Mouse (Mus musculus) large intestine, adult 2 months (tissue): ENCODE measurements at regions not wholly inside any gene's neighbourhood (a gene's known extent, or its start where the extent isn't known, plus 50 kb on each side); places are given as distances from the start of the nearest gene placed in this dataset.

Experiments
- DNase-seq: peaks from one replicate; pipeline ENCODE4 v3.0.0-alpha.2; 2012; ENCODE audit warnings: low read depth, low spot score
- WGBS: fragments of 180-500 bp; shearing (Covaris S2); methylation state at CpG from one replicate; pipeline ENCODE4 v1.1.7; 2018; 5-methylcytosine and 5-hydroxymethylcytosine counted together

DNA sequence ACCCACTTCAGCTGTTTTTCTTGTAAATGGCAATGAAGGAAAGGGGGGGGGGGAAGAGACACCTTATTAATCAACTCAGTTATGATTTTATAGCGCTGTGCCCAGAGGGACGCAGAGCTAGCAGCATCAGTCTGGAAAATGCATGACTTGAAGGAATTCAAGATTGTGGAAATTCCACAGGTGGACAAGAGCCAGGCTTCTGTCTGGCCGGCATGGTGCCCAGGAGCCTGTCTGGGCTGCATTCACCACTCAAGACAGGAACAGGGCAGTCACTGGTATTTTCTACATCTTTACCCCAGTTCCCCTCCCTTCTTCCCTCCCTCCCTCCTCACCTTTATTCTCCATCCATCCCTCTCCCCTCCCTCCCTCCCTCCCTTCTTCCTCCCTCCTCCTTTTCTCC lies 339.1 kb upstream of the Auts2 start:
- WGBS = 57% methylated on average over 3 of the region's 3 CpGs
- no peak for DNase-seq

DNA sequence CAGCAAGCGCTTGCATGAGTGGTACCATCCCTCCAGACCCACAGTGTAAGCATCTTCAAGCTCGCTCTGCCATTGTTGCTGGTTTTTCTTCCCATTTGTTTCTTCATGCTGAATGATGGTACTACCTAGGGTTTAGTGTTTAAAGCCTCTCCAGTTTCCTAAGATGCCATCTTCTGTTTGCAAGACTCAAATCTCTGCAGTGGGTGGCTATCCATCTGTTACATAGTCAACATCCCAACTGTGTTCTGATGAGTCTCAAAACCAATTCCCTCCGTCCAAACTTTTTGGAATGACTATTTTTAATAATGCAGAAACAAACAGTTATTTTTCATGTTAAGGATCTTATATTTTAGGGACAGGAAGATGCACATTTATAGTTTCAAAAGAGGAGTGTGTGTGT lies 338.0 kb upstream of the Auts2 start:
- 95% methylated on average over 3 of the region's 3 CpGs for WGBS

DNA sequence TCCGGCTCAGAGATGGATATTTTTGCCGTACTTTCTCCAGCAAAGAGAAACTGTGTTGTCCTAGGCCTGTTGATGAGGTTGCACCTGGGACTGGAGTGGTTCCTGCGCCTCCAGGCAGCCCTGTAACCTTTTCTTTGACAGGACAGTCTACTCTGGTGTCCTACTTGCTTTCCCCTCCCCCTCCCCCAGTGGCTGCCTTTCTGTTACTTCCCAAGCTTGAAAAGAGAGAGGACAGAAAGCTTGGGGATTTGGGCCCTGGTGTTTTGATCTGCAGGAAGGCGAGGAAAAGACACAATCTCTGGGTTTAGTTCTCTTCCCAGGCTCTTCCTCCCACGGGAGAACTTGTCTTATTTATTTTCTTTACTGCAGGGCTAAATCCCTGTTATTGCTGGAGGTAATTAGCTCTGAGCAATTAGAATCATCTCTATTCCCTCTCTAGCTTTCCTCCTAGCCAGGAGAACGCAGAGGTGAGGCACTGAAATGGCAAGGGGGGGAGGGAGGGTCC lies 333.2 kb upstream of the Auts2 start:
- 62% methylated on average over 6 of the region's 6 CpGs for WGBS
- no peak for DNase-seq

More for the DNA sequence above, 338.0 kb upstream of the Auts2 start:
- no peak for DNase-seq

DNA sequence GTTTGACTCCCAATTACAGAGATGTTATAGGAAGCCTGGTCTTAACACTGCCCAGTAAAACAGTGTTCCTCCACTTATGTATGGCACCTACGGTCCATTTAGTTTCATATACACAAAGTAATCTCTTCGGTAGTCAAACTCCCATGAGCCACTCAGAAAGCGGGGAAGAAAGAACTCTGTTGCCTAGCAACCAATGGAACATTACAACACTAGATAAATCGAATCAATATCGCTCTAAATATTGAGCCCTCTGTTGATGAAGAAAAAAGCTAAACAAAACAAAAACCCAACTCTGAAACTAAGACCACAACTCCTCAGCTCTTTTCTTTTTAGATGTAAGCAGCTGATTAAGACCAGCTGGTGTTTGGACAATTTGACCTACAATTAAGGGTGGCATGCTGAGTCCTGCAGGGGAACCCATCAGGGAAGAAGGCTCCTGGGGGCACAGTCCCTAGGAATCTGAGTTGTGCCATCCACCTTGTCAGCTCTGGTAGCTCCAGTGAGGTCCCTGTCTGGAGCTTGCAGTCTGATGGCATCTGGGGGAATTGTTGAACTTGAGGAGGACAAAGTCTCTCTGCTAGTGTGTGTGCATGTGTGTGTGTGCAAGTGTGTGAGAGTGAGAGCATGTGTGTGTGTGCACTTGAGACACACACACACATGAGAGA lies 315.8 kb upstream of the Auts2 start:
- no peak for DNase-seq
- 82% methylated on average over 5 of the region's 5 CpGs for WGBS

DNA sequence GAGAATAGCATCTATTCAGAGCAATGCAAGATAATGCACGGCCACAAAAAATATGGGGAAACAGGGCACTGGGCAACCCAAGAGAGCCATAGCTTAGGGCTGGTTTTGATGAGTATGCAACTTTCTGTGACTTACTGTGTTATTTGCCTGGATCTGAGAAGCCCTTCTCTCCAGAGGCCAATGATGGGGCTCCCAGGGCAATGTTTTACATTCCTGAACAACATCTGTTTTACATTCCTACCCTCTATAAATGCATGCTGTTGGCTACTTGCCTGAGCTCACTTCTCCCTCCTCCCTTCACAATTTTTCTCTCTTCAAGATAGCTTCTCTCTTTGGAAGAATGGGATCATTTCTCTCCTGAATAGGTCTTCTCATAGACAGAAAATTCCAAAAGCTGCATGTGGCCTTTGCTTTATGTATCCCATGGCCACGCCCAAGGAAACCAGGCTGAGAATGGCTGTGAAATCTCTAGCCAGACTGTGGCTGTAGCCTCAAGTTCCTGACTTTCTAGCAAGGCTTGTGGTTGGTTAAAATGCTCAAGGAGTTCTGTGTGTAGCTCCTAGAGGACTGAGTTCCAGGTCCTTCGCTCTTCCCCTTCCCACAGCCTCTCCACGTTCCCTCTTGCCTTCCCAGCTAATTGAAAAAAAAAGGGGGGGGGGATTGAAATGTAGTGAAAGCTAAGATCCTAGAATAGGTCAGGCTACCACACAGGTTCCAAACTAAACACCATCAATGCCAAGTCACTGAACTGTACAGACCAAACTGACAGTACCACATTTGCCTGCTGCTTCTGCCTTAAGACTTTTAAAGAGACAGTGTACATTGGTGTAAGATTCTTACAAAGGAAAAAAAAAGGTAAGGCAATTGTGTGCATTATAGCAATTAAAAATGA lies 312.7 kb upstream of the Auts2 start:
- DNase-seq = no peak
- WGBS = 65% methylated on average over 4 of the region's 4 CpGs

DNA sequence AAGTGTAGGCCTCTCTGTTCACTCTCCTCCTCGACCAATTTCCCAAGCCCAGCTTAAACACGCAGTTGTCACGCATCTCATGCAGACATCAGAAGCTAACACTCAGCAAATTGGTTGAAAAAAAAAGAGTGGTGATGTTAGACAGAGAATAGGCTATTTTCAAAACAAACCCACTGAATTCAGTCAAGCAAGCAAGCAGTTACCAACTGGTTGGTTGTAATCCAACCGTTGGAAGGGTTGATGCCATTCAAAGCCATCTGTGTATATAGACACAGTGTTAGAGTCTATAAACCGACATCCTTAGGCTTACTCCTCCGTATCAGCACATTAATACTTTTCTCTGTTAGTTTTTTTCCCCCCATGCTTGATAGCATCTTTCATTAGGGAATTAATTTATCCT lies 307.6 kb upstream of the Auts2 start:
- 78% methylated on average over 6 of the region's 6 CpGs for WGBS
- DNase-seq = no peak

DNA sequence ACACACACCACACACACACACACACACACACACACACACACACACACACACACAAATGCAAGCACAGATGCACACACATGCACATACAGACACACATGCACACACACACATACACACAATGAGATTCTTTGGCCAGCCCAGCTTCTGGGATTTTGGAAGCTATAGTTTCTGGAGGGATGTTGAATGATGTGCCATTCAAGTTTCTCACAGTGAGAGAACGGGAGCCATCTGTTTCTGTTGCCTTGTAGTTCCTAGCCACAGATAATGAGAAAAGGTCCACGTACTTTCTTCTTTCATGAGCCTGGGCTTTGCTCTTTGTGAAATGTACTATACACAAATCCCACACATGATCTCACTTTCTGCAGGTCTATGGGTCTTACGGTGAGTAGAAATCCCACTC lies 304.9 kb upstream of the Auts2 start:
- no peak for DNase-seq
- 75% methylated on average over 3 of the region's 3 CpGs for WGBS

DNA sequence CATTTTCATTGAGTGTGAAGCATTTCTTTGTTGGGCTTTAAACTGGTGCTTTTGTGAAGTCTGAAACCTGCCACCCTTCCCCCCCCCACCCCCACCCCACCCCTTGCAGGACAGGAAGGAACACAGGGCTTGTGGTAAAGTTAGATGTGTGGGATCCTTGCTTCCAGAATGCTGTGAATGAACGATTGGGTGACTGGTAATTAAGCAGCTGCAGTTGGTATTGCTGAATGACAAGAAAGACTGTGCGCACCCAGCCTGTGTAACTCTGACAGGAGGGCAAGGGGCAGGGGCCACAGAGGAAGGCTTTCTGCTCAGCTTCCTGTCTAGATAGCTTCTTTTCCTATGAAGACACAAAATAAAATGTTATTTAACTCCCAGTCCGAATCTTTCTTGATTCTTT lies 300.1 kb upstream of the Auts2 start:
- 58% methylated on average over 3 of the region's 3 CpGs for WGBS

DNA sequence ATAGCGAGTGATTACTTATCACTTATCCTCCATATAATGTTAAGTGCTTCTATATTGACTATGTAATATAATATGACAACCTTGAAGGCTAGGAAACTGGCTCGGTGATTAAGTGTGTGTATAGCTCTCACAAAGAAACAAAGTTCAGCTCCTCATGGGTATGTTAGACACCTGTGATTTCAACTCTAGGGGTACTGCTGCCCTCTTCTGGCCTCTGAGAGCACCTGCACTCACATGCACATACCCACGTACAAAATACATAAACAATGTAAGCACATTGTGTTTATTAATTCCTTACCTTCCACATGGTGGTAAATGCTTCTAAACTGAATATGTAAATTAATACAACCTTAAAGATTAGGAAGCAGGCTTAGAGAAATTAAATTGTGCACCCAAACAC lies 298.6 kb upstream of the Auts2 start:
- 89% methylated on average over 3 of the region's 3 CpGs for WGBS

More for the DNA sequence above, 300.1 kb upstream of the Auts2 start:
- no peak for DNase-seq

DNA sequence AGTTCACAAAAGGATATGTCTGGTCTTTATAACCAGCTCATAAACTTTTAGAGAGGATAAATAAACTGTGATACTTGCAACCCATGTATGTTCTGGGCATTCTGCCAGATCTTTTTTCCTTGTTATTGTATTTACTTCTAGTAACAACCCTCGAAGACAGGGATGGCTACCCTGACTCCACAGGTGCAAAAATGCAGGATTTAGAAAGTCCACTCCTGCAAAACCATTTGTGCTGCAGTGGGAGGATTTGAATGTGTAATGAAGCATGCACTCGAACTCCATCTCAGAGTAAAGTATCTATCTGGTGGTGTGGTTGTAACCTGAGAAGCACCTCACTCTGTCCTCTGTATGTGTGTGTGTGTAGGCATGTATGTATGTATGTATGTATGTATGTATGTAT lies 294.3 kb upstream of the Auts2 start:
- WGBS = 14% methylated on average over 2 of the region's 2 CpGs
- peak; percentile 19 for DNase-seq

More for the DNA sequence above, 298.6 kb upstream of the Auts2 start:
- DNase-seq = no peak

DNA sequence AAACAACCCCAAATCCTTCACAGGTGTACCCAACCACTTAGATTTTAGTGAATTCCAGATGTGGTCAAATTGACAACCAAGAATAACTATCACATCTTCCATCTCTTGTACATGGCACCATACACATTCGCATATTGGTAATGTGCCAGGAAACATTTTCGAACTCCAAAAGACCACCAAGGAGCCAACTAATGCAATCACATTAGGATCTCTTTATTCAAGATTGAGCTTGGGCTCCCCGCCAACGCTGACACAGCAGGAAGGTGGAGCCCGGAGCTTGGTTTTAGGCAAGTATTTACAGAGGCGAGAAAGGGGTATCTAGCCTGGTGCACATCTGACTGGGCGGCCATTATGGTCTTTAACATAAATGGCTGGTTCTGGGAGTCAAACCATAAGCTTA lies 285.8 kb upstream of the Auts2 start:
- no peak for DNase-seq
- 88% methylated on average over 7 of the region's 7 CpGs for whole genome bisulfite sequencing

DNA sequence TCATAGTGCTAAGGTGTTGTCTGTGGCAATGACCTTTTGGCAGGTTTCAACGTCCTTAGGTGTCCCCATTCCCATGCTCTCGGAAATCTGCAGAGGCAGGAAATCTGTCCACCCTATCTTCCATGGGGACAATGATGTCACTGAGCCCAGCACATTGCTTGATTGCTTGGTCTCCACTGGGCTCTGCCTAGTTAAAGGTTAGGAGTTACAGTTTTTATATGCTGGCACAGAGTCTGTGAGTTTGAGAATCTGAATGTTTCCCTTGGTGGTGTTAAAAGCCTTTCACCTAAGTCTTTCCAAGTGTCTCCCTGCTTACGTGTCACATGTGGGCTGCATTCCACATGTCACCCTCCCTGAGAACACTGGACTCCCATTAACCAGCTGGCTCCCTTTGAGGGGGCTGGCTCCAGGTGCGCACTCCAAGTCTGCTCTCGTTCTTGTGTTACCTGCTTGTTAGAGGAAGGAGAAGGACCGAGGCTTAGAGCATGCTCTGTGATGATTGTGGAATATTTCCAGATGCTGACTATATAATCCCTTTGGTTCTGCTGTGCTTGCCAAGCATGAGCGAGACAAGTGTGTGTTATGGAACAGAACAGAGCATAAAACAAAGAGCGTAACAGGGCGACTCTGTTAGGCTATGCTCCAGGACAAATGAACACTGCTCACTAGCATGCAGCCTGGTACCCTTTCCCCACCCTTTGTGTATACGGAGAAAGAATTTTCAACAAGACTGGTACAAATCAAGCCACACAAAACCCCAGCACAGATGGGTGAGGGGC lies 284.6 kb upstream of the Auts2 start:
- 71% methylated on average over 10 of the region's 10 CpGs for WGBS
- DNase-seq = no peak

DNA sequence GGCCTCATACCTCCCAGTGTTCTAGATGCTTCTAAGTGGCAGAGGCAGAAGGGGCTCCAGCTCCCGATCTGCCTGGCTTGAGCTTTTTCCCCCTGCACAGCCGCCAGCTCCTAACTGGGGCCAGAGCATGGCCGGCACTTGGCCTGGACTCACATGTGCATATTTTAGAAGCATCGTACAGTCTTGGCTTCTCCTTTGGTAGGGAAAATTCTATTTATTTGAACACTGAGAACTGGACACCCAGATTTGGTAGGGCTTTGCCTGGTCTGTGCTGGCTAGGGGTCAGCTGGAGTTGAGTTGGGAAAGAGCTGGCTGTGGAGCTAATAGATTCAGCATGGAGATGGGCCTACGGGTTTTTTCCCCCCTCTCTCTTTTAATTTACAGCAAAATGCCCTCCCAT lies 282.9 kb upstream of the Auts2 start:
- WGBS = 73% methylated on average over 5 of the region's 5 CpGs
- no peak for DNase-seq

DNA sequence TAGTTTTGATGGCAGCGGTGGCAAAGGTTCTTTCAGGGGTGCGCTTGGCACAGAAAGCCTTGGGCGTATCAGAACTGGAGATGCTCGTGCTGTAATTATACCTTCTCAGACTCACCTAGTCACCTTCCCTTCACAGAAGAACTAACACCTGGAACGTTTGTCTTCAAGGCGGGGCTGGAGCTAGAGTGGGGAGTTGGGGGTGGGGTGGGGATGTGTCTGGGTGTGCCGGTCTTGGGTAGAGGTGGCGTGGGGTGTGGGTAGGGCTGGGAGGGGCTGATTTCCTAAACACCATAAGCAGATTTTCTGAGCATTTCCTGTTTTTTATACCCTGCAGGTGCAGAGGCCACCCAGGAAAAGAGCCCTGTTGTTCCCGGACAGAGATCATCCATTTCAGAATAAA lies 274.5 kb upstream of the Auts2 start:
- DNase-seq = no peak
- 32% methylated on average over 9 of the region's 9 CpGs for WGBS

DNA sequence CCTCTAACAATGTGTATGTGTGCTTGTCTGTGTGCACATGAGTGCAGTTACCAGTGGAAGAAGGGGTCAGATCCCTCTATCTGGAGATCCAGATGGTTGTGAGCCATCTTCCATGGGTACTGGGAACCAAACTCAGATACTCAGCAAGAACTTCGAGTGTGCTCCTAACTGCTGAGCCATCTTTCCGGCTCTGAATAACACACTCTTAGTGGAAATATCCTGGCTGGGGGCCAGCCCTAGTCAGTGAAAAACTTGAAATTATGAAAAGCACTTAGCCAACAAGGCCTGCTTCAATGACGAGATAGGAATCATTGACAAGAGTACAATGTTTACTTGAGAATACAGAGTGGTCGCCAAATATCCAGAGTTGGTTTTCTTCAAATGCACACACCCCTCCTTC lies 266.0 kb upstream of the Auts2 start:
- 49% methylated on average over 4 of the region's 4 CpGs for WGBS
- DNase-seq = no peak

DNA sequence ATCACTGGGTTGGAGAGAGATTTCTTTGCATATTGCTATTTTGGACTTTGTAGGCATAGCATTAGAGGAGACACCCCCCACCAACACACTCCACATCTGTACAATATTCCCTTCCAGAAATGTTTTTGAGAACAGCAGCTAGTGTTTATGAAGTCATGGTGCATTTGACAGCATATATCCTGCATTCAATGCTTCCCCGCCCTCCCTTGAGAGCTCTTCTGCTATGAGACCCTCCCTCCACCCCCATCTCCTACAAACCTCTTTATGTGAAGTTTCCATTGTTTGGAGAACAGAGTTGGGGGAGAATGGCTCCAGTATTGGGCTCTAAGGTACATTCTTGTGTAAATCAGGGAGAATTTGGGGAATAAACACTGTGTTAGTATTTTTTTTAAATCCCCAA lies 252.9 kb upstream of the Auts2 start:
- DNase-seq = no peak
- WGBS = 86% methylated on average over 1 of the region's 1 CpGs

DNA sequence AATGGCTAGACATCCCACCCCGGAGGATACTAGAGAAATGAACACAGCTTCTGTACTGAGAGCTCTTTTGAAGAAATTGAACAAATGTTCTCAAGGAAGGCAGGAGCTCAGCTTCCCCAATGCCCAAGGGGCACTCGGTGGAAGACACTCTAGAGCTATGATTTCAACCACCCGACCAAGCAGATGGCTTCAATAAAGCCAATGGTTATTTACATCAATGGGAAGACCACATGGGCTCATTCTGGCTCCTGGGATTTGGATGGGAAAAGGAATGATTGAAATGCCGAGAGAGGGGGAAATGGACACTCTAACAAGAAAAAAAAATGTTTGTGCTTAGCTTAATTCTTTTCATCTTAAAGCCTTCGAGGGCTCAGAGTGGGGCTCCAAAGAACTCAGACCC lies 249.3 kb upstream of the Auts2 start:
- no peak for DNase-seq
- WGBS = 62% methylated on average over 5 of the region's 5 CpGs

DNA sequence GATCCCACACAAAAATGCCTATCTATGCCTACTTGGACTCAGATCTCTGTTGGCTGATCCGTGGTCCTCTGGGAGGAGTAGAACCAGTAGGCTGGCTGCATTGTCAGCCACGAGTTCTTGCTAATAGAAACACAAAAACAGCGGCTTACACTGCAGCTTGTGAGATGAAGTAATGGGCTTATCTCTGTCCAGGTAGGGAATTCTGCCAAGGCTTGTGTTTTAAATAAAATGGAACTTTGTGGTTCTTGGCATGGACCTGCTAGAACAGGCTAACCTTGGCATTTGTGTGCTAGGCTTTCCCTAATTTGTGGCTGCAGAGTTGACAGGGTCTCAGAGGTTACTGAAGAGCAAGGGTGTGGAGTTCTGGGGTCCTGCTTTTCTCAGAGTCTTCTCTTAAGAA lies 242.1 kb upstream of the Auts2 start:
- WGBS = 51% methylated on average over 3 of the region's 3 CpGs
- no peak for DNase-seq

DNA sequence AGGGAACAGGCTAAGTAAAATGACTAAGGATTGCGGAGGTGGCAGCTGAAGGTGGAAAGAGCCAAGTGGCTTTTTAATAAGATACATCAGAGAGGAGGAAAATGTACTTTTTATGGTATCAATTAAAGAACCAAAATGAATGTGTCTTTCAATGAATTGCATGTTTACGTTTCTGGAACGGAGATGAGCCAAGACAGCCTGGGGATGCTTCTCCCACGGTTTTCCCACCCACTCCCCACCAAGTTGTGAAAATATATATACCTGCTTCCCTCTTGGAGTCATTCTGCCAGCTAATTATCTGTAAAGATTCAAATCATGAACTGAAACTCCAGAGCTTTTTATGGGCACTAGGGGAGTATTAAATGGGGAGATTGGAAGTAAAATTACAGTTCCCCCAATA lies 241.6 kb upstream of the Auts2 start:
- no peak for DNase-seq
- WGBS = 56% methylated on average over 4 of the region's 4 CpGs

DNA sequence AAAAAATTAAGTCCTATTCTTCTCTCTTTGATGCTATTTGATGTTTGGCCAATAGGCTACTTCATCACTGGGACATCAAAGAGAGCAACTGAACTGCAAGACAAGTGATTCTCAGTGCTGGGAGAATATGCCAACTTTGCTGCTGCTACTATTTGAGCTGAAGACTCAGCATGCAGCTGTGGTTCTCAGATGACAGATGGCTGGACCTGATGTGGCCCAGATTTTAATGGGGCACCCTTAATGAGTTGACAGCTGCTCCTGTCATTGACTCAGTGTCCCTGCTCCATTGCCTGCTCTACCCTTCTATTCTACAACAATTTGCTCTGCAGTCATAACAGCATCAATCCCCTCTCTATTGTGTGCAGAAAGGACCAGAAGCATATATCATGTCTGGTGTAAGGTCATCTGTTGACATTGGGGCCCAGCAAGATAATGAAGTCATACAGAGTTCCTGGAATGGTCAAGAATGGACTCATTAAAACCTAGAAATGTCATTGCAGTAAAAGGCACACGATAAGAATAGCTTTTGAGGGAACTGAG lies 231.1 kb upstream of the Auts2 start:
- WGBS = 38% methylated on average over 1 of the region's 1 CpGs
- DNase-seq = no peak
